Mouse (Mus musculus): ENCODE measurements at regions not wholly inside any gene's neighbourhood (a gene's known extent, or its start where the extent isn't known, plus 50 kb on each side); places are given as distances from the start of the nearest gene placed in this dataset.

GRCm38 (mm10) chr1:190001084-190001483 is 78.9 kb upstream of the Smyd2 start:
- intact Hi-C loops (cut with DNase I) = no loop called here
- DNase-seq (ENCODE audit: low spot score in 2 of 2) = no peak

GRCm38 (mm10) chr1:189993706-189994105 is 71.5 kb upstream of the Smyd2 start:
- DNase-seq (ENCODE audit: low spot score in 2 of 2) = no peak
- intact Hi-C loops (cut with DNase I) = no loop called here

- intact Hi-C loops (cut with DNase I) = no loop called here
Measured at GRCm38 (mm10) chr1:189993221-189993620, 71.1 kb upstream of the Smyd2 start.

GRCm38 (mm10) chr1:189991089-189991488 is 68.9 kb upstream of the Smyd2 start:
- DNase-seq (ENCODE audit: low spot score in 2 of 2) = no peak
- intact Hi-C loops (cut with DNase I) = no loop called here

More at GRCm38 (mm10) chr1:189993221-189993620, 71.1 kb upstream of the Smyd2 start:
- DNase-seq (ENCODE audit: low spot score in 2 of 2) = no peak

- DNase-seq (ENCODE audit: low spot score in 2 of 2) = no peak
- intact Hi-C loops (cut with DNase I) = no loop called here
Measured at GRCm38 (mm10) chr1:189990046-189990622, 68.0 kb upstream of the Smyd2 start.

- no peak for DNase-seq (ENCODE audit: low spot score in 2 of 2)
- intact Hi-C loops (cut with DNase I) = no loop called here
Measured at GRCm38 (mm10) chr1:189989376-189989775, 67.2 kb upstream of the Smyd2 start.

- no peak for DNase-seq (ENCODE audit: low spot score in 2 of 2)
- intact Hi-C loops (cut with DNase I) = no loop called here
Measured at GRCm38 (mm10) chr1:189988864-189989263, 66.7 kb upstream of the Smyd2 start.

GRCm38 (mm10) chr1:189985516-189986205 is 63.5 kb upstream of the Smyd2 start:
- intact Hi-C loops (cut with DNase I) = no loop called here
- DNase-seq (ENCODE audit: low spot score in 2 of 2) = no peak

- DNase-seq (ENCODE audit: low spot score in 2 of 2) = no peak
Measured at GRCm38 (mm10) chr1:189978244-189978643, 56.1 kb upstream of the Smyd2 start.

GRCm38 (mm10) chr1:189975660-189976059 is 53.5 kb upstream of the Smyd2 start:
- intact Hi-C loops (cut with DNase I) = loop anchor here (10.0 kb wide), 1 partner anchor 951 kb away; no protein-coding TSS in a partner anchor
- DNase-seq (ENCODE audit: low spot score in 2 of 2) = peak in 1 of 2 experiments; percentile 21

More at GRCm38 (mm10) chr1:189978244-189978643, 56.1 kb upstream of the Smyd2 start:
- intact Hi-C loops (cut with DNase I) = loop anchor here (10.0 kb wide), 1 partner anchor 953 kb away; no protein-coding TSS in a partner anchor

- DNase-seq (ENCODE audit: low spot score in 2 of 2) = peak; percentile 84 to 88
- intact Hi-C loops (cut with DNase I) = loop anchor here (1.0 to 10.0 kb wide), 3 partner anchors 86 to 948 kb away; no protein-coding TSS in a partner anchor
Measured at GRCm38 (mm10) chr1:189972790-189973406, 50.7 kb upstream of the Smyd2 start.
